Mouse (Mus musculus) lung, embryonic 16.5 days (tissue): ENCODE measurements around the gene Ubtd2. TPM values are rescaled to one million over a fixed set of nuclear protein-coding genes. Genes with fewer than 3 reads are reported as not detected.

Experiments used
- ATAC-seq: fragments of 200-750 bp; cut with Nextera tagmentation; 2 replicates; pipeline ENCODE4 v1.8.0; 2017; ENCODE audit warnings: low read depth, mild to moderate bottlenecking, moderate library complexity
- H3K27ac ChIP-seq: fragments of 300-500 bp; sonication (generic); 2 replicates; pipeline ENCODE4 v1.5.1; 2014; ENCODE audit warnings: mild to moderate bottlenecking, control low read depth, low read length
- H3K27me3 ChIP-seq: fragments of 300-500 bp; sonication (generic); 2 replicates; pipeline ENCODE4 v1.6.1; 2014; ENCODE audit warnings: low read depth, low read length, mixed read lengths; ENCODE audit not compliant: control insufficient read depth, insufficient read depth
- H3K36me3 ChIP-seq: fragments of 300-500 bp; sonication (generic); 2 replicates; pipeline ENCODE4 v1.6.1; 2014; ENCODE audit warnings: low read length; ENCODE audit not compliant: control insufficient read depth, insufficient read depth
- H3K4me1 ChIP-seq: fragments of 300-500 bp; sonication (generic); replicated peaks from 2 replicates; pipeline ENCODE4 v1.6.1; 2014; ENCODE audit warnings: low read length, mixed read lengths; ENCODE audit not compliant: control insufficient read depth, insufficient read depth
- H3K4me2 ChIP-seq: fragments of 300-500 bp; sonication (generic); 2 replicates; pipeline ENCODE4 v1.6.1; 2014; ENCODE audit warnings: low read depth, low read length, control low read depth
- H3K4me3 ChIP-seq: fragments of 300-500 bp; sonication (generic); 2 replicates; pipeline ENCODE4 v1.5.1; 2014; ENCODE audit warnings: mild to moderate bottlenecking, low read length, control low read depth
- H3K9ac ChIP-seq: fragments of 300-500 bp; sonication (generic); 2 replicates; pipeline ENCODE4 v1.6.1; 2014; ENCODE audit warnings: low read length, control low read depth
- H3K9me3 ChIP-seq: fragments of 300-500 bp; sonication (generic); 2 replicates; pipeline ENCODE4 v1.6.1; 2016; ENCODE audit warnings: low read length; ENCODE audit not compliant: control insufficient read depth
- WGBS: fragments of 180-500 bp; shearing (Covaris S2); extraction: QIAGEN DNeasy Blood & Tissue Kit; methylation state at CpG from one replicate; pipeline ENCODE4 v1.1.7; 2014; 5-methylcytosine and 5-hydroxymethylcytosine counted together
- polyA plus RNA-seq: library from polyadenylated mRNA; unstranded; fragments of >200 nt; fragmentation: Nextera tagmentation; extraction: Ambion mirVana; gene quantifications from 2 replicates; pipeline ENCODE4 v1.2.1, GENCODE M21; 2015

Gene Ubtd2
- polyA plus RNA-seq, 1 experiment from 2014 or later: 42.0 TPM

DNA sequence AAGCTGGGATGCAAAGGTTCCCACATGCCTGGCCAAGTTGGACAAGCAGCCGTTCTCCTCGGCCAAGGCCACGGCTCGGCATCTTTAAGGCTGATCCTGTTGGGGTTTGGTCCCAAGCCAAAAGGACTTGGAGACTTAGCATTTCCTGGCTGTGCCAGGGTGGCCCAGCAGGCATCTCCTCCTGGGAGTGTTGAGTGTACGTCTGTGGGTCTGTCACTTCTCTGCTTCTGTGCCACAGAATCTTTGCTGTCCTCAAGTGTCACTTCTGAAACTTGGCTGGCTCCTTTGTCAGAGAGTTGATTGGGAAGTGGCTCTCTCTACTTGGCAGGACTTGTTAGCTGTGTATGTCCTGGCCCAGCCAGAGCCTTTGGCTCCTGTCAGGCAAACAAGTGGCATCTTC, 91.3 kb downstream of the Ubtd2 start:
- no peaks in the 10 kb centered on the region for H3K36me3 ChIP-seq
- WGBS: 19% methylated on average over 5 of the region's 5 CpGs
- H3K4me3 ChIP-seq: no peak overlapping the region
- H3K9me3 ChIP-seq: no peaks in the 10 kb centered on the region
- ATAC-seq: 0 out of 2 replicates have a peak, but pooled peaks have one; percentile 20
- peaks cover 36% of the 10 kb centered on the region for H3K4me1 ChIP-seq
- no peak overlapping the region for H3K9ac ChIP-seq
- H3K27me3 ChIP-seq: no peaks in the 10 kb centered on the region
- H3K4me2 ChIP-seq: no peak overlapping the region
- H3K27ac ChIP-seq: no peak overlapping the region

DNA sequence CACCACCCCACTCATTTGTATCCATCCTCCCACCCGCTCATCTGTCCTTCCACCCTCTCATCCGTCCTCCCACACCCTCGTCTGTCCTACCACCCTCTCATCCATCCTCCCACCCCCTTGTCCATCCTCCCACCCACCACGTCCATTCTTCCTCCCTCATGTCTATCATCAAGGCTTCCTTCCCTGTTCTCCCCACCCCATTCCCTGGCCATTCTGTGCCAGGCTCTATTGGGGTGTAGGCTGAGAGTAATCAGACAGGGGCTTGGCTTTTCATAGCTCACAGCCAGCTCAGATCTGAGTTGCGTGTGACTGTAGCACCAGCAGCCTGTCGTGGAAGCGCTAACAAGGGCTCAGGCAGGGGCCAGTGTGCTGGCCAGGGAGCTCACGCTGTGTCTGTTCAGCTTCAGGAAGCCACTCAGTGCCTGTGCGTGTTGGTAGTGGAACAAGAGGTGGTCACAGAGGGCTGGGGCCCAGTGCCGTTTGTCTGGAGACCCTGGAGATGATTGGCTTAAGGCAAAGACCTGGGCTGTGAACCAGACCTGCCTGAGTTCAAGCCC, 92.3 kb downstream of the Ubtd2 start:
- Histone ChIP-seq H3K4me1 (peaks cover 42% of the 10 kb centered on the region), H3K4me2 (no peak overlapping the region), H3K4me3 (no peak overlapping the region), H3K27ac (no peak overlapping the region), H3K27me3 (no peaks in the 10 kb centered on the region), H3K36me3 (no peaks in the 10 kb centered on the region), H3K9ac (no peak overlapping the region), H3K9me3 (no peaks in the 10 kb centered on the region)
- ATAC-seq: no peak
- 64% methylated on average over 10 of the region's 10 CpGs for WGBS

DNA sequence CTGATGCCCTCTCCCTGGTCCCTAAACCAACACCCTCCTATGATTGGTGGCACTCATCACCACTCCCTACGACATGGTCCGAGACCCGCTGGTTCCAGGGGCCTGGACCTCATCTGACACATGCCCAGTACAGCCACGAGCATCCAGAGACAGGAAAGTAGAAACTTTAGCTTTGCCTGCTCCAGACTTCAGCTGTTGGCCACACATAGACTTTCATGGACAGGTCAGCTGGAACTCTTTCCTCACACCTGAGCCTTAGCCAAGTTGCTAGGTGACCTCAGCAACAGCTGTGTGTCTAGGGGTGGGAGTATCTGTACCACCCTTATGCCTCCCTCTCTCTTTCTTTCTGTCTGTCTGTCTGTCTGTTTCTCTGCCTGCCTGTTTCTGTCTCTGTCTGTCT, 93.1 kb downstream of the Ubtd2 start:
- H3K27me3 ChIP-seq: no peaks in the 10 kb centered on the region
- no peaks in the 10 kb centered on the region for H3K36me3 ChIP-seq
- 51% methylated on average over 4 of the region's 4 CpGs for WGBS
- H3K9me3 ChIP-seq: no peaks in the 10 kb centered on the region
- H3K4me2 ChIP-seq: no peak overlapping the region
- no peak overlapping the region for H3K27ac ChIP-seq
- ATAC-seq: peak; percentile 35
- H3K4me3 ChIP-seq: no peak overlapping the region
- no peak overlapping the region for H3K9ac ChIP-seq
- H3K4me1 ChIP-seq: peaks cover 47% of the 10 kb centered on the region

DNA sequence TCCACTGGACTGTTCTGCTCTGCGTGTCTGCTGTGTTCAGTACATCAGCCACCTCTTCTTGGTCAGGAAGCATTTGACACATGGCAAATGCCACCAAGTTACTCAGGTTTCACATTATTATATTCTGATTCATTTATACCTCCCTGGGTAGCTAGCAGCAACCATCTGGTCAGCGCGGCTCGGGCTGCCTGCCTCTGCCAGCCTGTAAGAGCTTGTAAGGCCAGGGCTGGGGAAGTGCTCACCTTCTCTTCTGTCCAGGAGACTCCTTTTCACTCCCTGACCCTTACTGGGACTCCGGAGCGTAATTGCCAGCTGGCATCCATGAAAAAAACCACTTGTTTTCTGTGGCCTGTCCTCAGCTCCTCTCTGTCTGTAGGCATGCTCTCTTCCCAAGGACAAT, 94.1 kb downstream of the Ubtd2 start:
- H3K9me3 ChIP-seq: no peaks in the 10 kb centered on the region
- ATAC-seq: no peak
- no peak overlapping the region for H3K4me2 ChIP-seq
- whole genome bisulfite sequencing: 67% methylated on average over 6 of the region's 6 CpGs
- H3K36me3 ChIP-seq: no peaks in the 10 kb centered on the region
- no peak overlapping the region for H3K27ac ChIP-seq
- no peak overlapping the region for H3K9ac ChIP-seq
- H3K27me3 ChIP-seq: no peaks in the 10 kb centered on the region
- H3K4me1 ChIP-seq: peaks cover 51% of the 10 kb centered on the region
- H3K4me3 ChIP-seq: no peak overlapping the region

DNA sequence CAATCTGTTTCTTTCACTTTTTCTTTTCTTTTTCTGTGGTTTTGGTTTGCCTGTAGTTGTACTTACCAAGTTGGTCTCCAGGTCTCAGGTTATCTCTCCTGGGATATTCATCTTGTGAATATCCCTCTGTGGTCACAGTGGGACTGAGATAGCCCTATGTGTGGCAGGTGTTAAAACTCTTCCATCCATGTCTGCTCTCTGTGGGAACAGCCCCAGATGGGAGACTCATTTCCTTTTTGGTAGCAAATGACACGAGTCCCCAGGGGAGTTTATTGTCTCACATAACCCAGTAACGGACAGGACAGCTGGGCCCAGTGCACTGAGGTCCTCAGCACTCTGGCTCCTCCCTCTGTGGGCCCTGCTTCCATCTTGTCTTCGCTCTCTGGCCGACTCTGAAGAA, 94.9 kb downstream of the Ubtd2 start:
- Histone ChIP-seq H3K9ac (no peak overlapping the region), H3K9me3 (no peaks in the 10 kb centered on the region), H3K4me1 (peaks cover 50% of the 10 kb centered on the region), H3K4me3 (no peak overlapping the region), H3K27me3 (no peaks in the 10 kb centered on the region), H3K4me2 (no peak overlapping the region), H3K36me3 (no peaks in the 10 kb centered on the region), H3K27ac (no peak overlapping the region)
- 69% methylated on average over 4 of the region's 4 CpGs for WGBS
- no peak for ATAC-seq

DNA sequence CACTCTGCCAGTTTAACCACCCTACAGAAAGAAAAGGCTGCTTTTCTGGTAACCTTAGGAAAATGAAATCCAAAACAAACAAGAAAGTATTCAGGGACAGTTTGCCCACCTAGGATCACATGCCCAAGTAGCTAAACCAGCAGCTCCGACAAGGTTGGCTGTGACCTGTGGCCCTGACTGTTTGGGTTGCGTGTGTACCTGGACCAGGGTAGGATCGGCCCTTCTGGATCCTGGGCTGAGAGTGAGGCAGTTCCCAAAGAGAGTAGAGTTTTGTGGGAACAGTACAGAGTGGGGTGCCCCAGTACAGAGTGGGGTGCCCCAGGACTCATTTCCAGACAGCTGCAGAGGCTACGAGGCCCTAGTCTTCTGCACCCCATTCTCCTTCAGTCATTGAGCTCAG, 95.9 kb downstream of the Ubtd2 start:
- peaks cover 47% of the 10 kb centered on the region for H3K4me1 ChIP-seq
- no peak for ATAC-seq
- H3K36me3 ChIP-seq: no peaks in the 10 kb centered on the region

DNA sequence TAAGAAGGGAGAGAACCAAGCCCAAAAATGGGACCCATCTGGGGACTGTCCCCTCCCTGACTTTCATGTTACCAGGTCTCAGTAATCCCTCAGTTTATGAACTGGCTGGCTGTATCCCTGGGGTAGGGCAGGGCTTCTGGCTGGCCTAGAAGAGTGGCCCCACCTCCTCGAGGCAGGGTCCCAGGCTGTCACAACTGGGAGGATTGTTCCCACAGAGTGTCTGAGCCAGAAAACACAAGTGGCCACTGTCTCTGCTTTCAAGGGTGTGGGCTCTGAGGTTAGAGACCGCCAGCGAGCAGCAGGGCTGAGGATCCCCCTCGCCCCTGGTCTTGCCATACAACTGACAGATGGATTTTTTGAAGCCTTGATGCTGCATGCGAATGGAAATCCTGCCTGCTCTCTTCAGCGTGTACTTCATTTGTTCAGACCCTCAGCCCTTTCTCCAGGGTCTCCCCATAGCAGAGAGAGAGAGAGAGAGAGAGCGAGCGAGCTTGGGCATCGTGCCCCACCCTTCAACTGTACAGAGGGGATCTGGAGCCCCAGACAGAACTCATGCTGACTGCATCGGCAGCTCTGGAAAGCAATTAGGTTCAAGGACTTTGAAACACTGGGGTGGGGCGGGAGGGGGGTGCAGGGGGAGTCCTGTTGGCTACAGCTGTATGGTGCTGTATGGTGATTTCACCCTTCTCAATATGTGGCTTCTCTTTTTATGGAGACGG, 96.6 kb downstream of the Ubtd2 start:
- Histone ChIP-seq H3K36me3 (no peaks in the 10 kb centered on the region), H3K27ac (peak overlapping the region; percentile 69; the same call in 1 of the 2 replicates), H3K9ac (no peak overlapping the region), H3K27me3 (no peaks in the 10 kb centered on the region), H3K4me2 (no peak overlapping the region), H3K4me3 (no peak overlapping the region), H3K9me3 (no peaks in the 10 kb centered on the region), H3K4me1 (peaks cover 40% of the 10 kb centered on the region)
- 59% methylated on average over 12 of the region's 12 CpGs for WGBS
- ATAC-seq: 0 out of 2 replicates have a peak, but pooled peaks have one; percentile 21

More for the DNA sequence above, 95.9 kb downstream of the Ubtd2 start:
- no peak overlapping the region for H3K27ac ChIP-seq
- H3K9me3 ChIP-seq: no peaks in the 10 kb centered on the region
- 78% methylated on average over 4 of the region's 4 CpGs for WGBS
- H3K4me2 ChIP-seq: no peak overlapping the region
- no peak overlapping the region for H3K4me3 ChIP-seq
- no peaks in the 10 kb centered on the region for H3K27me3 ChIP-seq
- no peak overlapping the region for H3K9ac ChIP-seq

DNA sequence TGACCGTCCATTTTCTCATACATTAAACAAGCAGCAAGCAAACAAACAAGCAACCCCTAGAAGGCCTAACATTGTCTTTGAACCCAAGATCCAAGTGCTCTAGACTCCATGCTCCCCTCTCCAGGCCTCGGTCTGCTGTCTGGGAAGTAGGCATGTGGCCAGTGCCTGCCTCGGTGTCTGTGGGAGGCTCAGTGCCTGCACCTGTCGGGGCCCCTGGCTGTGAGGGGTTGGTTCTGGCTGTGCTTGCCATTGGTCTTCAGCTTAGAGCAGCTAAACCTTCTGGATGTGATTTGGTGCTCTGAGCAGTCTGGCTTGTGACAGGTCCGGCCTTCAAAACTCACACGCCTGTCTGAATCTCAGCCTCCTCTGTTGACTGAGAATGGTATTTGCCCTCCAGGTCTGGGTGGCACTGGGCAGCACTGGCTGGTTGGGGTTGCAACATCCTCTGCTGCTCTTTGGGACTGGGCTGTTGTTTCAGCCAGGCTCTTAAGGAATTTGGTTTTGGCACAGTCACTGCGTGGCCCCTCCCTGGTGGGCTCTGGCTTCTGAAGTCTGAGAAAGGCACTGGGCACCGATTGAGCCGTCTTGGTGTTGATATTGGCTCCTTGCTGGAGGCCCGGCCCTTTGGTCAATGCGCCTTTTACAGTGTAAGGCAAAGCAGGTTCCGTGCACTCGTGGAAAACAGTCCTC, 97.4 kb downstream of the Ubtd2 start:
- Histone ChIP-seq H3K9ac (no peak overlapping the region), H3K4me3 (no peak overlapping the region), H3K4me1 (peaks cover 38% of the 10 kb centered on the region), H3K4me2 (no peak overlapping the region), H3K27ac (peak overlapping the region; percentile 69), H3K27me3 (no peaks in the 10 kb centered on the region), H3K36me3 (no peaks in the 10 kb centered on the region), H3K9me3 (no peaks in the 10 kb centered on the region)
- WGBS: 41% methylated on average over 13 of the region's 13 CpGs
- ATAC-seq: peak; percentile 76

DNA sequence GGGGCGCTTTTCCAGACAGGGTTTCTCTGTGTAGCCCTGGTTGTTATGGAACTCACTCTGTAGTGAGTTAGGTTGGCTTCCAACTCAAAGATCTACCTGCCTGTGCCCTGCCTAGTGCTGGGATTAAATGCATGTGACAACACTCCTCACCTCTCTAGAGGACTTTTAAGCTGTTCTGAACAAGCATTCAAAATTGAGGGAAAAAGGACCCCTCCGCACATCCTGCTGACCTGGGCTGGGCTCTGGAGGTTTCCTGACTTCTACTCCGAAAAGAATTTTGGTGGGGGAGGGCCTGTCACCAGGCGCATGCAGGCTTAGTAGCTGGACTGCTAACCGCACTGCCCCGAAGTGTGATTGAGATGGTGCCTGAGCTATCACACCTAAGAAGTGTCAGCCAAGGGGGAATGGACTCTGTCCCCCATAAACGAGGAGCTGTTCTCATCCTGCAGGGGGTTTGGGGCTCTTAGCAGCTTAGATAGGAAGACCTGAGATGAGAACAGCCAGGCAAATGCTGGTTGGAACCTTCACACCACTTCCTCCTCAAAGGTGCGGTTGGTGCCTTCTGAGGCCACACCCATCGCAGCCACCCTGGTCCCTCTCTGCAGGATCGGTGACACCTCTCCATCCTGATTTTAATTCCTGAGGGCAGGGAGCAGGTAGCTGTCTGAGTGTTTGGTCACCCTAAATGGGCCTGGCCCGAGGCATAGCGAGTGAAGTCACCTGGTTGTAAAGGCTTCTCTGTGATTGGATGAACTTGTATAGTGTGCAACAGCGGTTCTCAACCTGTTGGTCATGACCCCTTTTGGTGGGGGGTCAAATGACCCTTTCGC, 98.4 kb downstream of the Ubtd2 start:
- Histone ChIP-seq H3K9me3 (no peaks in the 10 kb centered on the region), H3K27ac (peak overlapping the region; percentile 69), H3K9ac (peak overlapping the region; percentile 18; the same call in 1 of the 2 replicates), H3K4me1 (peaks cover 32% of the 10 kb centered on the region), H3K4me3 (no peak overlapping the region), H3K36me3 (no peaks in the 10 kb centered on the region), H3K27me3 (no peaks in the 10 kb centered on the region), H3K4me2 (no peak overlapping the region)
- 38% methylated on average over 14 of the region's 14 CpGs for WGBS
- ATAC-seq: peak; percentile 26; the same call in 1 of the 2 replicates
